Mouse (Mus musculus) MEL (cell line): Measurements from ENCODE around the gene Aurkaip1.

Source experiments
- BHLHE40 ChIP-seq: IDR thresholded peaks from 2 replicates; pipeline ENCODE4 v1.6.1; 2012; ENCODE audit warnings: low read depth, mild to moderate bottlenecking, inconsistent platforms, low read length, improper control_type of control experiment, borderline replicate concordance
- CHD1 ChIP-seq: IDR thresholded peaks from 2 replicates; pipeline ENCODE4 v1.6.1; 2012; ENCODE audit warnings: low read depth, mild to moderate bottlenecking, inconsistent platforms, low read length, improper control_type of control experiment
- CHD2 ChIP-seq: IDR thresholded peaks from 2 replicates; pipeline ENCODE4 v1.6.1; 2011; ENCODE audit warnings: low read length, improper control_type of control experiment
- CTCF ChIP-seq, 3 experiments: IDR thresholded peaks in 2 of 3; conservative IDR thresholded peaks in 1 of 3; 2 replicates each; pipeline ENCODE4 v1.5.1; 2011 to 2012; ENCODE audit warnings: low read length in 3 of 3, low read depth in 2 of 3, mild to moderate bottlenecking in 2 of 3, improper control_type of control experiment in 1 of 3, inconsistent platforms in 1 of 3, mixed read lengths in 1 of 3, moderate library complexity in 1 of 3; ENCODE audit not compliant: control insufficient read depth in 1 of 3, insufficient read depth in 1 of 3, poor library complexity in 1 of 3, severe bottlenecking in 1 of 3
- EP300 ChIP-seq, 2 experiments: IDR thresholded peaks; 2 replicates each; pipeline ENCODE4 v1.6.1; 2011; ENCODE audit warnings: improper control_type of control experiment in 2 of 2, low read length in 2 of 2, low read depth in 1 of 2, mild to moderate bottlenecking in 1 of 2
- MAFK ChIP-seq: IDR thresholded peaks from 2 replicates; pipeline ENCODE4 v1.6.1; 2011; ENCODE audit warnings: low read depth, mild to moderate bottlenecking, low read length, improper control_type of control experiment, borderline replicate concordance
- MAX ChIP-seq: IDR thresholded peaks from 2 replicates; pipeline ENCODE4 v1.6.1; 2011; ENCODE audit warnings: low read length, improper control_type of control experiment
- MEF2A ChIP-seq: IDR thresholded peaks from 2 replicates; pipeline ENCODE4 v1.6.1; 2014; ENCODE audit warnings: low read depth, mild to moderate bottlenecking, inconsistent platforms, low read length, improper control_type of control experiment; ENCODE audit not compliant: poor library complexity, insufficient replicate concordance, severe bottlenecking; ENCODE audit errors: extremely low read depth
- MXI1 ChIP-seq: IDR thresholded peaks from 2 replicates; pipeline ENCODE4 v1.6.1; 2011; ENCODE audit warnings: mild to moderate bottlenecking, low read depth, low read length, improper control_type of control experiment
- POLR2A ChIP-seq, 2 experiments: IDR thresholded peaks; 2 replicates each; pipeline ENCODE4 v1.6.1; 2011 to 2012; ENCODE audit warnings: low read length in 2 of 2, mild to moderate bottlenecking in 2 of 2, control low read depth in 1 of 2, improper control_type of control experiment in 1 of 2, low read depth in 1 of 2, moderate library complexity in 1 of 2; ENCODE audit not compliant: control insufficient read depth in 1 of 2, insufficient read depth in 1 of 2, poor library complexity in 1 of 2
- RAD21 ChIP-seq: IDR thresholded peaks from 2 replicates; pipeline ENCODE4 v1.6.1; 2011; ENCODE audit warnings: mild to moderate bottlenecking, low read depth, low read length, improper control_type of control experiment
- SIN3A ChIP-seq: IDR thresholded peaks from 2 replicates; pipeline ENCODE4 v1.6.1; 2012; ENCODE audit warnings: low read length, improper control_type of control experiment, inconsistent platforms
- ZKSCAN1 ChIP-seq: IDR thresholded peaks from 2 replicates; pipeline ENCODE4 v1.6.1; 2012; ENCODE audit warnings: low read depth, mild to moderate bottlenecking, inconsistent platforms, low read length, improper control_type of control experiment, moderate library complexity
- ZNF384 ChIP-seq: IDR thresholded peaks from 2 replicates; pipeline ENCODE4 v1.6.1; 2012; ENCODE audit warnings: low read depth, mild to moderate bottlenecking, inconsistent platforms, low read length, improper control_type of control experiment

DNA sequence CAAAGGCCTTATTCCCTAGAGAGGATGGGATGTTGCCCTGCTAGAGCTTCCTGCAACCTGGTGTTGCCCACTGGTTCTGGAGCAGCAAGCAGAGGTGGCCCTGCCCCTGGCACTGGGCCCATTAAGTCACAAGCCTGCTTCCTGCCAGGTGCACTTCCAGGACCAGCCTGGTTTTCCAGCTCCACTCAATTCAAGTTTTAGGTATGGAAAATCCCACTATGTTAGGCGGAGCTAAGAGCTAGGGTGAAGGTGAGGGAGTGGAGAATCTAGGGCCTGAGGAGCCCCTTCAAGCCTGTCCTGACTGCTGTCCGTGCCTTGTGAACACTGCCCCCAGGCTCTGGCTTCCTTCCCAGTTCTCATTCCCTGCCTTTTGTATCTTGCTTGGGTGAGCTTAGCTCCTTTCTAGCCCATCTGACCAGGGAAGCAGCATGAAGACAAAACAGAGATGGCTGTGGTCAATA, 20.9 kb downstream of the Aurkaip1 start:
- TF ChIP-seq SIN3A, result no peak
- no peak for TF ChIP-seq MAFK
- no peak for TF ChIP-seq CTCF (IDR thresholded peaks at IDR 0.05 in 2 of 3, conservative IDR thresholded peaks at IDR 0.05 in 1 of 3; ENCODE audit: control insufficient read depth in 1 of 3, insufficient read depth in 1 of 3, low read depth in 2 of 3, low read length in 3 of 3, poor library complexity in 1 of 3, severe bottlenecking in 1 of 3)
- TF ChIP-seq BHLHE40, result no peak
- no peak for TF ChIP-seq POLR2A (IDR thresholded peaks at IDR 0.05; ENCODE audit: control insufficient read depth in 1 of 2, insufficient read depth in 1 of 2, low read depth in 1 of 2, low read length in 2 of 2, poor library complexity in 1 of 2)
- TF ChIP-seq EP300 (IDR thresholded peaks at IDR 0.05; ENCODE audit: low read depth in 1 of 2, low read length in 2 of 2), result no peak
- TF ChIP-seq RAD21, result no peak
- no peak for TF ChIP-seq MXI1
- no peak for TF ChIP-seq ZNF384
- no peak for TF ChIP-seq MEF2A
- TF ChIP-seq CHD1, result no peak
- no peak for TF ChIP-seq MAX
- TF ChIP-seq CHD2, result no peak
- no peak for TF ChIP-seq ZKSCAN1
